Mouse (Mus musculus) megakaryocyte, adult 5-6 weeks (primary cell): ENCODE measurements around the gene Sema6d. TPM values are rescaled to one million over a fixed set of nuclear protein-coding genes. Genes with fewer than 3 reads are reported as not detected.
A peak's percentile ranks its signal among the peaks of the same experiment; 100 is the strongest.

Experiments
- ATAC-seq: 2 replicates; pipeline ENCODE4 v1.8.0; 2016; ENCODE audit warnings: mild to moderate bottlenecking, inconsistent platforms; ENCODE audit not compliant: poor library complexity, severe bottlenecking
- total RNA-seq, 2 experiments: library from RNA; stranded (forward) in 1 of 2; stranded (reverse) in 1 of 2; fragments of 153-499, 151-499 nt in 1 of 2; fragments of 221-1000, 200-1000 nt in 1 of 2; gene quantifications; 2 replicates each; pipeline versions ENCODE4 v1.2.3 to v1.2.4; 2015 to 2017

Sema6d gene
- total RNA-seq, 2 experiments from 2014 or later: 0.04 to 0.11 TPM

GRCm38 (mm10) chr2:124396733-124397132, 307.0 kb downstream of the Sema6d start:
- ATAC-seq: peak; percentile 94

- ATAC-seq: peak; percentile 49
Observed at GRCm38 (mm10) chr2:124397304-124397703, 307.5 kb downstream of the Sema6d start.

- no peak for ATAC-seq
Observed at GRCm38 (mm10) chr2:124399611-124400010, 309.8 kb downstream of the Sema6d start.

- no peak for ATAC-seq
Observed at GRCm38 (mm10) chr2:124401727-124402380, 312.1 kb downstream of the Sema6d start.

GRCm38 (mm10) chr2:124403571-124403970, 313.8 kb downstream of the Sema6d start:
- ATAC-seq: no peak

GRCm38 (mm10) chr2:124403981-124404380, 314.2 kb downstream of the Sema6d start:
- no peak for ATAC-seq

GRCm38 (mm10) chr2:124404631-124405562, 315.1 kb downstream of the Sema6d start:
- no peak for ATAC-seq

- ATAC-seq: no peak
Observed at GRCm38 (mm10) chr2:124408956-124409355, 319.2 kb downstream of the Sema6d start.

GRCm38 (mm10) chr2:124416730-124417129, 327.0 kb downstream of the Sema6d start:
- no peak for ATAC-seq

- ATAC-seq: no peak
Observed at GRCm38 (mm10) chr2:124418319-124418718, 328.6 kb downstream of the Sema6d start.

- ATAC-seq: peak; percentile 70
Observed at GRCm38 (mm10) chr2:124420170-124420825, 330.5 kb downstream of the Sema6d start.

GRCm38 (mm10) chr2:124429744-124430143, 340.0 kb downstream of the Sema6d start:
- no peak for ATAC-seq

- ATAC-seq: no peak
Observed at GRCm38 (mm10) chr2:124430708-124431107, 340.9 kb downstream of the Sema6d start.

- ATAC-seq: no peak
Observed at GRCm38 (mm10) chr2:124435382-124436002, 345.7 kb downstream of the Sema6d start.

- no peak for ATAC-seq
Observed at GRCm38 (mm10) chr2:124436704-124437103, 346.9 kb downstream of the Sema6d start.

- ATAC-seq: no peak
Observed at GRCm38 (mm10) chr2:124444199-124444598, 354.4 kb downstream of the Sema6d start.

- ATAC-seq: no peak
Observed at GRCm38 (mm10) chr2:124455881-124456280, 366.1 kb downstream of the Sema6d start.

- no peak for ATAC-seq
Observed at GRCm38 (mm10) chr2:124456999-124457398, 367.2 kb downstream of the Sema6d start.

- no peak for ATAC-seq
Observed at GRCm38 (mm10) chr2:124458028-124458427, 368.3 kb downstream of the Sema6d start.

GRCm38 (mm10) chr2:124460956-124461355, 371.2 kb downstream of the Sema6d start:
- ATAC-seq: no peak

GRCm38 (mm10) chr2:124461378-124461851, 371.6 kb downstream of the Sema6d start:
- ATAC-seq: no peak
